Mouse (Mus musculus) olfactory bulb, adult 2 months (tissue): ENCODE data around the gene Tcf7l1.

Source experiments
- CTCF ChIP-seq: fragments of 200-500 bp; IDR thresholded peaks from 2 replicates; pipeline ENCODE4 v1.5.1; 2012; ENCODE audit warnings: low read depth, mild to moderate bottlenecking, low read length, moderate library complexity; ENCODE audit not compliant: insufficient read depth
- POLR2A ChIP-seq: fragments of 200-500 bp; IDR thresholded peaks from 2 replicates; pipeline ENCODE4 v1.6.1; 2012; ENCODE audit warnings: mild to moderate bottlenecking, low read depth, low read length, moderate library complexity; ENCODE audit not compliant: insufficient read depth

GRCm38 (mm10) chr6:72710897-72711507 is 78.1 kb downstream of the Tcf7l1 start:
- TF ChIP-seq CTCF = no peak
- no peak for TF ChIP-seq POLR2A
